Mouse (Mus musculus) bone marrow, adult 2 months (tissue): ENCODE data around the gene Gcg.

Experiments used
- CTCF ChIP-seq: fragments of 200-500 bp; IDR thresholded peaks from 2 replicates; pipeline ENCODE4 v1.5.1; 2011; ENCODE audit warnings: low read length, control low read depth; ENCODE audit not compliant: control insufficient read depth, insufficient read depth
- POLR2A ChIP-seq: fragments of 200-500 bp; IDR thresholded peaks from 2 replicates; pipeline ENCODE4 v1.6.1; 2011; ENCODE audit warnings: low read depth, mild to moderate bottlenecking, control low read depth, low read length, borderline replicate concordance; ENCODE audit not compliant: control insufficient read depth

GRCm38 (mm10) chr2:62454991-62455390 lies 28.5 kb downstream of the Gcg start:
- TF ChIP-seq CTCF (no peak), POLR2A (no peak)
